Mouse (Mus musculus): ENCODE measurements around the gene Ndrg4. TPM values are rescaled to one million over a fixed set of nuclear protein-coding genes. Genes with fewer than 3 reads are reported as not detected.
A peak's percentile ranks its signal among the peaks of the same experiment; 100 is the strongest.
"Not testable (repeated sequence)": the region's sequence is repeated elsewhere in the genome, so short reads cannot be mapped to it uniquely, and the experiment has no call there.

The Ndrg4 gene
- 1,000 to 10,000 TPM; 1,680 to 1,868 (median 1,803) TPM for total RNA-seq (2022)

- no peak for DNase-seq (ENCODE audit: low spot score in 2 of 2)
Measured at GRCm38 (mm10) chr8:95676631-95677030, at the start of gene Ndrg4. Gene Ndrg4 (plus strand): TSS chr8:95676980.

- no peak for DNase-seq (ENCODE audit: low spot score in 2 of 2)
Measured at GRCm38 (mm10) chr8:95632840-95633239, 43.9 kb upstream of the Ndrg4 start.

GRCm38 (mm10) chr8:95633262-95634062 lies 43.3 kb upstream of the Ndrg4 start, which contains the start of gene Gins3:
Gene Gins3 (plus strand): TSS chr8:95633453.
- DNase-seq (ENCODE audit: low spot score in 2 of 2): peak; percentile 86 to 91

DNA sequence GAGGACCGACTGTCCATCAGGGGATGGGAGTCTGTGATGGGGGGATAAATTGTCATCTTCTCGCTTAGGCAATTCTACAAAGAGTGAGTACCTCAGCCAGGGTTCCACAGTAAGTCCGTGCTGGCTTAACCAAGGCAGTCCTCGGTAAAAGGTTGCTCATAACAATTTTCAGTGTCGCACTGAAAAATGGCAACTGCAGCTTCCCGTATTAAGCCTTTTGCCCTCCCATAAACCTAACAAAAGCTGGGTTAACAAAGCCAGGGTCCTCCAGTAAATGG lies 42.8 kb upstream of the Ndrg4 start:
- no peak for DNase-seq (ENCODE audit: low spot score in 2 of 2)

DNA sequence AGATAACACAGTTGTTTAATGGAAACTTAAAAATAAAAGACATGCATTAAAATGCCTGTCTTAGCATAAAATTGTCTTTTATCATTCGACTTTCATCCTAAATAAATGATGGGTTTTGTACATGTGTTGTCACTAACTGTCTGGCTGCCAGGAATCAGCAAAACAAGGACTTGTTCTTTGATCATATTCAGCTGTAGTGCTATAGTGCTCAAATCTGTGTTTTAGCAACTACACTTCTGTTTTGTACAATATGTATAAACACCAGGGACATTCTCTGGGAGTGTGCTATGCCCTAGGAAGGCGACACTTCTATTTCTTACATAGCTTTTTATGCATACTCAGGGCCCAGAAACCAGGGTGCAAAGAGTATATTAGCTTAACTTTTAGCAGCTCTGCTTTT lies 31.8 kb upstream of the Ndrg4 start:
- DNase-seq (ENCODE audit: low spot score in 2 of 2): no peak

GRCm38 (mm10) chr8:95648251-95648650 lies 28.5 kb upstream of the Ndrg4 start:
- DNase-seq (ENCODE audit: low spot score in 2 of 2): no peak

DNA sequence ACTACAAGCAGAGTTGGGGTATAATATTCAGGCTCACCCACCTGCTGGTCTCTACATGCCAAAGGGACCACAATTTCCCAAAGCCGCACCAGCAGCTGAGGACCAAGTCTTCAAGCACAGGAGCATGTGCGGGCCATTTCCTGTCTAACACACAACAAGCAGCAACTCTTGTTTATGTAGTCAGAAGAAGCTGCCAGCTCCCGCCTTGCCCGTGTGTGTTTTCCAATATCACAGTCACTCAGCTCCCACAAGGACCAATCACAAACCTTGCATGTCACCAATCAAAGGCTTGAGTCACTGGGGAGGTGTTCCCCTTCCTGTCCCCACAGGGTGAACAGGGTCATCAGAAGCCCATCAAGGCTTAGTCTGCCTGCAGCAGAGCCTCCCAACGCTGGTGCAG lies 23.4 kb upstream of the Ndrg4 start:
- DNase-seq (ENCODE audit: low spot score in 2 of 2): no peak

GRCm38 (mm10) chr8:95655831-95656230 lies 20.9 kb upstream of the Ndrg4 start:
- no peak for DNase-seq (ENCODE audit: low spot score in 2 of 2)

GRCm38 (mm10) chr8:95656316-95657002 lies 20.3 kb upstream of the Ndrg4 start:
- no peak for DNase-seq (ENCODE audit: low spot score in 2 of 2)

- no peak for DNase-seq (ENCODE audit: low spot score in 2 of 2)
Measured at GRCm38 (mm10) chr8:95657523-95657922, 19.3 kb upstream of the Ndrg4 start.

DNA sequence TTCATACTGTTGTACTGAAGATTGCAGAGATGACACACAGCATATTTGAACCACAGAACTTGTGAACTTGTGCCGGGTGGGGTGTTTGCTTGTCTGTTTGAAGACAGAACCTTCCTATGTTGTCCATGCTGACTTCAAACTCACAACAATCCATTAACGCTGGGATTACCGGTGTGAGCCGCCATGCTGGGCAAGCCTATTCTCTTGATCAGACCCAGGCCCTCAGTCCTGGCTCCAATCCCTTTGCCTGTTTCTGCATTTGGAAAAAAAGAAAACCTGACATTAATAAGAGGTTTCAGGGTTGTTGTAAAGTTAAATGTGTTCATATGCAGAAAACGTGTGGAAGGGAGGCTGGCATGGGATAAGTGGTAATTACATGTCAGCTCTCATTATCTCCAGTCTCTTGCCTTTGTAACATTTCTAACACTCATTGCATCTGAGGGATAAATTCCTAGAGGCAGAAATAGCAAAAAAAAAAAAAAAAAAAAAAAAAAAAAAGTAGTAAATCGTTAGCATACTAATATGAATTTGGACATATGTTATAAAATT lies 16.4 kb upstream of the Ndrg4 start:
- no peak for DNase-seq (ENCODE audit: low spot score in 2 of 2)

DNA sequence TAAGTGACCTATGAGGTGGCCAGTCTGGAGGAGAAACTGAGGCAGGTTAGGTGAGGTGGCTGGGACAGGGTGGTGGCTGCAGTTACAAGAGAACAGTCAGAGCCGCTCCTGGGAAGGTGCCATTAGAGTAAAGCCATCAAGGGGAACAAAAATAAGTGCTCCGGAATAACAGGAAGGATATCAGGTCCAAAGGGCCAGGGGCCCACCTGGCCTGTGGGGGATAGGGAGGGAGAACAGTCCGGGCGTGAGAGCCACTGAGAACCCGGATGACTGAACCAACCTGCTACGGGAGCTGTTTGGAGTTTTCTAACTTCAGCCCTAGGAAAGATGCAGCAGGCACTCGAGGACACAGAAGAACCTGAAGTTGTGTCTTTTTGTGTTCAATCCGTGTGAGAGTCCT lies 15.7 kb upstream of the Ndrg4 start:
- no peak for DNase-seq (ENCODE audit: low spot score in 2 of 2)

- DNase-seq (ENCODE audit: low spot score in 2 of 2): no peak
Measured at GRCm38 (mm10) chr8:95661575-95661974, 15.2 kb upstream of the Ndrg4 start.

GRCm38 (mm10) chr8:95662885-95663598 lies 13.7 kb upstream of the Ndrg4 start:
- DNase-seq (ENCODE audit: low spot score in 2 of 2): no peak

DNA sequence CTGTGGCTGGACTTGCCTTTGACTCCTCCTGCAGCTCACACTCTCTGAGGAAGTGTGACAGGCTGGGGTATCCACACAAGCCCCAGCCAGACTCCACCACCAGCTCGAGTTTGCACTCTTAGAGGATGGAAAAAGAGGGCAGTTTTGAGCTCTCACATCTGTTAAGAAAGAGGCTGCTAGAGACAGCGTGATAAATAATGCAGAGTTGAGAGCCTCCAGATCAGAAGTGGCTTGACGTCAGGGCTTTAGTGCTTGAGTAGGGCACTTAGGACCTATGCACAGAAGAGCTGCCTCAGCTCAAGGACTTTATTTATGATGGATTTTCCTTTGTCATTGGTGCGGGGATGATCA lies 13.2 kb upstream of the Ndrg4 start:
- no peak for DNase-seq (ENCODE audit: low spot score in 2 of 2)

- not testable (repeated sequence) for DNase-seq (ENCODE audit: low spot score in 2 of 2)
Measured at GRCm38 (mm10) chr8:95665813-95666452, 10.8 kb upstream of the Ndrg4 start.

GRCm38 (mm10) chr8:95668163-95668958 lies 8.4 kb upstream of the Ndrg4 start:
- no peak for DNase-seq (ENCODE audit: low spot score in 2 of 2)

DNA sequence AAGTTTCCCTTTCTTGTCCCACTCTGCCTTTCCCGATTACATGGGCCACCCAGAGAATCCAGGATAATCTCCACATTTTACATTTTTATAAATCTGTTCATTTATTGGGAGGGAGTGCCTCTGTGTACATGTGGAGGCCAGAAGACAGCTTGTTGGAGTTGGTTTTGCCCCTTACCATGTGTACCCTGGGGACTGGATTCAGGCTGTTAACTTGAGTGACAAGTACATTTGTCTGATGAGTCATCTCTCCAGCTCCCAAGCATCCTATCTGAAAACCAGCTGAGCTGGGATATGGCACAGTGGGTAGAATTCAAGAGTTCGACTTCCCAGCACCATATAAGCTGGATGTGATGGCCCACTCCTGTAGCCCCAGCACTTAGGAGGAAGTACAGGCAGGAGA lies 6.8 kb upstream of the Ndrg4 start:
- DNase-seq (ENCODE audit: low spot score in 2 of 2): no peak

- no peak for DNase-seq (ENCODE audit: low spot score in 2 of 2)
Measured at GRCm38 (mm10) chr8:95671861-95672260, 4.9 kb upstream of the Ndrg4 start.

DNA sequence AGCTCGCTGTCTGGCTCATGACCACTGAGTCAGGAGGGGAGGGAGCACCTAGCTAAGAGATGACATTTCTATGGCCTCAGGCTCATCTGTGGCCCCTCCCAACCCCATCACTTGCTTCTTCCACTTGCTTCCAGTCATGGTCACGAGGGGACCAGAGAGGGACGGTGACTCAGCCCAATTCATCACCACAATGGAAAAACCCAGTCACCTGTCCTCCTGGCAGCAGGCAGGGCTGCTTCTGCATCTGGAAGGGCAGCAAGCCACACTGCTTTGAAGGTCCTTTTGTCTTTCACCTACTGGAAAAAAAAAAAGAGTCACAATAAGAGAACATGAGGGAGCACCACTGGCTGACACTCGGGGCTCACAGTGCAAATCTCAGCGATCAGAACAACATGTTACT lies 4.0 kb upstream of the Ndrg4 start:
- DNase-seq (ENCODE audit: low spot score in 2 of 2): no peak

GRCm38 (mm10) chr8:95677591-95678023 lies 827 bp downstream of the Ndrg4 start:
- no peak for DNase-seq (ENCODE audit: low spot score in 2 of 2)
